Mouse (Mus musculus) megakaryocyte progenitor cell, adult 5-6 weeks (primary cell): ENCODE results near the gene Edil3. TPM values are rescaled to one million over a fixed set of nuclear protein-coding genes. Genes with fewer than 3 reads are reported as not detected.
"Not testable (repeated sequence)": the region's sequence is repeated elsewhere in the genome, so short reads cannot be mapped to it uniquely, and the experiment has no call there.

Source experiments
- ATAC-seq: replicated peaks from 2 replicates; pipeline ENCODE4 v1.8.0; 2016; ENCODE audit warnings: mild to moderate bottlenecking, moderate TSS enrichment, inconsistent platforms; ENCODE audit not compliant: poor library complexity
- total RNA-seq, 2 experiments: library from RNA; stranded (forward) in 1 of 2; stranded (reverse) in 1 of 2; fragments of 157-497, 149-512 nt in 1 of 2; fragments of 200-1000 nt in 1 of 2; gene quantifications; 2 replicates each; pipeline versions ENCODE4 v1.2.3 to v1.2.4; 2015 to 2017

Edil3 gene
- total RNA-seq, 2 experiments from 2014 or later, result not detected

DNA sequence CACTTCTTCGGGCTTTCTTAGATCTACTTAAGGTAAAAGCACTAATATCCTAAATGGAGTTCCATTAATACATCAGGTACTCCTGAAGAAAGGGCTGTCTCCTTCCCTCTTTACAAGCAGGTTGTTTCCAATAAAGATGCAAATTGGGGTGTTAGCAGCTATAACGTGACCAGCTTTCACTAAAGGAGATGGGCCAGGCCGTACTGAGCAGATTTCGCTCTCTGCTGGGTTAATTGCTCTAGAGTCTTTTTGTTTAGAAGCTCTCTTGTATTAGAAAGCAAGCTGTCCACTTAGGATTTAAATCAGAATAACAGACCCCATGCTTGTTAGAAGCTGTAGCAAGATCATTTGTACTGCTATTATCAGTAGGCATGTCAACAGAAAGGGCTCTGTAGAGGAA is 108.4 kb downstream of the Edil3 start:
- ATAC-seq, result no peak

DNA sequence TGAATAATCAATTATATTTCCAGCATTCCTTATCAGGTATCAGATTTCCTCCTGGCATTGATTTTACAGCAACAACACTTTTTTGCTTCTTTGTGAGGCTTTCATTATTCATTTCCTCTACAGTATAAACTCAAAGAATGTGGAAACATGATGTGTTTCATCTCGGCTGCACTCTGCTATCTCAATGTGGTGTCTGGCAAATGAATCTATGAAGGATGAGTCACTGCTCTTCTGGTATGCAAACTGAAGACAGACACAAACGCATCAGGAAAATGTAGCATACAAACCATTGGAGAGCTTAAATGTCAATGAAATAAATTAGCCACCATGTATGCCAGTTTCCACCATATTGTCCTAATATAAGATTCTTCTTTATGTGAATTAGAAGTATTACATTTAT is 117.3 kb downstream of the Edil3 start:
- ATAC-seq, result no peak

DNA sequence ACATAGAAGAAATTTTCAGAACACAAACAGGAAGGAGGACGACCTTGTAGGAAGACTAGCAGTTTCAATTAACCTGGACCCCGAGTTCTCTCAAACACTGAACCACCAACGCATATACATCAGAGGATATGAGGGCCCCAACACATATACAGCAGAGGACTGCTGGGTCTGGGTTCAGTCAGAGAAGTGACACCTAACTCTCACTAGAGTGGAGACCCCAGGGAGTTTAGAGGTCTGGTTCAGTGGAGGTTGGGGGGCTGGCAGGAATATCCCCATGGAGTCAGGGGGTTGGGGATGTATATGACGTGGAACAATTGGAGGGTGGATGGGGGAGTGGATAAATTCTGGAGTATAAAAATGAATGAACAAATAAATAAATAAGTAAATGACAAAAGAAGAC is 151.1 kb downstream of the Edil3 start:
- no peak for ATAC-seq

DNA sequence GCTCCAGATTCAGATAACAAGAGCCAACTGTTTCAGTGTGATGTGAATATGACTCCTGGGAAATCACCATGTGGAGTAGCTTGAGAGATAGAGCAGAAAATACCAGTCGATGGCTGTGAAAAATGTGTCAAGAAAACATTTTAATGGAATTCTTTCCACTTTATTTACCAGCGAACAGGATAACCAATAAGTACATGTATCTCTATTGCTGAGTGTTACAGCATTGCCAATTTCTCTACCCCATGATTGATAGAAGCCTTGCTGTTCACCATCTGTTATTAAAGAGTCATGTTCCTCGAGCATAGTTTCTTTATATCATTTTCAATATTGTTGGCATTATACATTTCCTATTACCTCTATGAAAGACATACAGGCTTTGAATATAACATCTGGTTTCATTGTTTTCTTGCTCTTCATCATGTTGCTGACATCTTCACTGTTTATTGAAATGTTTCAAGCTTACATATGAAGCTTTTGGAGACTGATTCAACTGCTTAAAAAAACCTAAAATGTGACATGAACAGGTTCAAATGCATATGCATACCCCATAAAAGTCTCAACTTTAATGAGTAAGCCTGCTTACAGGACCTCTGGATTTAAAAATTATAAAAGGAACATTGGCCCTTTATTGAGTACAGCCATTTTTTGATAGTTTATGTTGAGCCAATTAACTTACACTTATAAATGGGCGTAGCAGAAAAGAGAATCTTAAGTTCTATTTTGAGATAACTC is 186.6 kb downstream of the Edil3 start:
- ATAC-seq, result no peak

DNA sequence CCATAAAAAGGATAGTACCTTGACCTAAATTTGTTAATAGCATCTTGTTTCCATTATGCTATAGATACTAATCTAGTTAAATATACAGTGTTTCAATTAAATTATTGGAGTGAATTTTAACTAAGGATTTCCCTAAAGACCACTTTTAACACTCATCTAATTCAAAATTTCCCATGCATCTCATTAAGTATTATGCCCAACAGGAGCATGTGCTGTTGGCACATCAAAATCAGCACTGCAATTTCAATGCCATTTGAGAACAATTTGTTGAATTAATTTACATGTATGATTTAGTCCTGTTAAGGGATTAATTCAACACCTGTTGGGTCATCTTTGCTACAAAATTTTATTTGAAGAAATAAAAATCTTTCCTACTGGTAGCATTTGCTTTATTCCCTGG is 191.2 kb downstream of the Edil3 start:
- no peak for ATAC-seq

DNA sequence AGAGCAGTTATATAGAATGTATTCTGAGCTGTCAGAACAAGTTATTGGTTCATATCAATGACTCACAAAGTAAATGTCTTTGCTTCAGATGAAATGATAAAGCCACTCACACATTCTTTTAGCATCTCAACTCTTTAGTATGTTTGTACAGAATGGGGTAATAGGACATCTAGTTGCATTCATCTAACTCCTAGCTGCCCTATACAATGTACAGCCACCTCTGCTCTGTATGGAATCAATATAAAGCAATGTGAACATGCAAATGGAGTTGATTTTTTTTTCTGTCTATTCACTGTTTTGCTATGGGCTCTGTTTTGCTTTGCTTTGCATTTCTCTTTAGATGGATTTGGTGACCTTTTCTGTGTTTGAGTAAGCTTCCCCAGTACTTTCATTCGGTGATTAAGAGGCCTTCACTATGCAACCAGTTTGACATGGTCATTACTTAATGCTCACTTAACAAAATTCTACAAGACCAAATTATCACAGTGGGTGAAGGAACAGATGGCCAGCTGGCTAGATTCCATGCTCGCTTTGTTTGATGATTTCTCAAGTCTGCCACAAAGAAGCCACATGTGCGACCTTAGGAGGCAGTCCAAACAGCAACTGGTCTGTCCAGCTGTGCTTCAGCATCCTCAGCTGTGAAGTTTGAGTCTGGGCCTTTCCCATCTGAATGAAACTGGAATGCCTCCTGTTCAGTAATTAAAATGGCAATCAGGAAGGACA is 208.7 kb downstream of the Edil3 start:
- no peak for ATAC-seq

DNA sequence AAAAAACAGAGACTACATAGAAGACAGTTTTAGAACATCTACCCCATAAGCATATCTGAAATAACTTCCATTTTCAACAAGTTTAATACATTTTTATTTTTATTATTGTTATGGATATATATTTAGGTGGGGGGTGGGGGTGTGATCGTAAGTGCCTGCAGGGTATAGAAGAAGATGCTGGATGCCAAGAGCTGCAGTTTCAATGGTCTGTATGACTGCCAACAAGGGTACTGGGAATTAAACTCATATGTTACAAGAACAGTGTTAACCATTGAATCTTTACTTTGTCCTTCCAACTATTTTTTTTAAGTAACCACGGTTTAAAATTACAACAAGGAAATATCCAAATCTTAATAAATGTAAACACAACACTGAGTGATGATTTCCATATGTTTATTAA is 214.4 kb downstream of the Edil3 start:
- ATAC-seq, result no peak

DNA sequence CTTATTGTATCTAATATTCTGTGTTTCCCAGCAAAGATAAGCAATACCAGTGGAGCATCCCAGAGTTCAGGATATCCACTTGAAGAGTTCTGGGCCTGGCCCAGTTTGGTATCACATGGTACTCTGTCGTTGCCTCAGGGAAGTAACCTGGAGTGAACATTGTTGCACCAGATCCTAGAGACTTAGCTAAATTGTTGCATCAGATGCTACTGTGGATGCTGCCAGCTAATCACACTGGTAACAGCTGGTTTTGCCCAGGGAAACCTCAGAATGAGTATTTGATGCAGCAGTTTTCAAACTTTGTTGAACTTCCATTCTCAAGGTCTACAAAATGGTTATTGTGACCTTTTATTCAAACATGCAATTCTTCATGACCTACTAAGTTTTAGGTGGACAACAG is 220.2 kb downstream of the Edil3 start:
- ATAC-seq, result no peak

DNA sequence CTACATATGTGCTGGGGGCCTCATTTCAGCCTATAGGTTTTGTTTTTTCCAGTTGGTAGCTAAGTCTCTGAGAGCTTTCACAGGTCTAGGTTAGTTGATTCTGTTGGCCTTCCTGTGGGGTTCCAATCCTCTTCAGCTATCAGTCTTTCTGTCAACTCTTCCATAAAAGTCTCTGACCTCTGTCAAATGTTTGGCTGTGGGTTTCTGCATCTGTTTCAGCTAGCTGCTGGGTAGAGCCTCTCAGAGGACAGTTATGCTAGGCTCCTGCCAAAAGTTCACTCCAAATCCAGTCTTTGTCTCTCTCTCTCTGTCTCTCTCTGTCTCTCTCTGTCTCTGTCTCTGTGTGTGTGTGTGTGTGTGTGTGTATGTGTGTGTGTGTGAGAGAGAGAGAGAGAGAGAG is 248.9 kb downstream of the Edil3 start:
- ATAC-seq, result not testable (repeated sequence)

DNA sequence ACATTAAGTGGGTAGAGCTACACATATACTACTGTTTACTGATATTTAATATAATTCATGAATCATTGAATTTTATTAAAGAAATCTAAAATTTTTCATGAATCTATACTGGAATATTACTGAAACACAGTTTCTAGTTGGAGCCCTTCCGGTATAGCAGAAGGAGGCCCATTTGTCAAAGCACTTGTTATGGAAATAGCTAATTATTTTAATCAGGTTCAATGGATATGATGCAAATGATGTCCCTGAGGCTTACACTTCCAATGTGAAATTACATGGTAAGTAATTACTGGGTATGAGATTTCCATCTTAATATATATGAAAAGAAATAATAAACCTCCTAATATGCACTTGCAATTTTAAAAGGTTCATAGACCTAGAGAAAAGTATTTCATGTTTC is 254.9 kb downstream of the Edil3 start:
- no peak for ATAC-seq

DNA sequence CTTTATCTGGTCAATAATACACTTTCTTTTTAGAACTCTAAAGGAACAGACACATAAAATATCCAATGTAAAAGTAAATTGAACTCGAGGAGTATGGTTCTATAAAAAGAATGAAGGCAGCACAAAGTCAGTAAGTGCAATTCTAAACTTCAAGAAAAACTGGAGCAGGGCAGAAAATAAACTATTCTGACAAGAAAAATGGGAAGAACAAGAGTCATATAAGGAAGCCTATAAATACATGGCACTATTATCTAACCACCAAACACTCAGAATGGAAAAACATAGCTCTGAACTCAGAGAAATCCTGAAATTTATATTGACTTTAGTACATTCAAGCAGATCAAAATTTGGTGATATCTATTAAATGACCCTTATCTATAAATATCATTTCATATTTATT is 284.6 kb downstream of the Edil3 start:
- ATAC-seq, result no peak

DNA sequence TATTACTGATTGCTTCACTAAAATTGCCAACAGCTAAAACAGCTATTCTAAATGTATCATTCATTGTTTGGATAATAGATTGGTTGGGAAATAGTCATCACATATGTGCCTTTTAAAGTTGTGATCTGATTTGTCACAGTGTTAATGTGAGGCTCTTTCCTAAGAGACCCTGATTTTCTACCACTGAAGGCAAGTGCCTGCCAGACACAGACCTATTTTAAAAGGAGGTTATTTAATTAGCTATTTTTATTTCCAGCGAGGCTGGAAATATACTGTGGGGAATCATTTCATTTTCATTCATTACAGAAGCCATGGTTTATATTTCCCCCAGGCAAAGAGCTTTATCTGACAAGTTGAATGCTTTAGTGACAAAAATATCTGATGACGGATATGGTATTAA is 296.3 kb downstream of the Edil3 start:
- ATAC-seq, result no peak

DNA sequence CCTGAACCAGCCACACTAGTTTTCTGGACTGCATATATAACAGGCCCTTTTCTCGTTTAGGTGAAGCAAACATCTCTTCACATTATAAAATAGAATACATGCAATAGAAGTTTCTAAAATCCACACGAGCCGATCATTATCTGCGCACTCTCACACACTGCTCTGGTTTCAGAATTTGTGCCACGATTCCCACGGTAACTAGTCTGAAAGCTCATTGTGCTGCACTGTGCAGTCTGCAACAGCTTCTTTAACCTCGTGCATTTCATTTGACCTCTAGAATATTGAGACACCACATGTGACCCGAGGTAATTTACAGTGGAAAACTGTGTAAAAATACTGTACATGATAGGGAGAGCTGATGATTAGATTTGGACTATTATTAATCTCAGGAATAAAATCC is 298.5 kb downstream of the Edil3 start:
- no peak for ATAC-seq

DNA sequence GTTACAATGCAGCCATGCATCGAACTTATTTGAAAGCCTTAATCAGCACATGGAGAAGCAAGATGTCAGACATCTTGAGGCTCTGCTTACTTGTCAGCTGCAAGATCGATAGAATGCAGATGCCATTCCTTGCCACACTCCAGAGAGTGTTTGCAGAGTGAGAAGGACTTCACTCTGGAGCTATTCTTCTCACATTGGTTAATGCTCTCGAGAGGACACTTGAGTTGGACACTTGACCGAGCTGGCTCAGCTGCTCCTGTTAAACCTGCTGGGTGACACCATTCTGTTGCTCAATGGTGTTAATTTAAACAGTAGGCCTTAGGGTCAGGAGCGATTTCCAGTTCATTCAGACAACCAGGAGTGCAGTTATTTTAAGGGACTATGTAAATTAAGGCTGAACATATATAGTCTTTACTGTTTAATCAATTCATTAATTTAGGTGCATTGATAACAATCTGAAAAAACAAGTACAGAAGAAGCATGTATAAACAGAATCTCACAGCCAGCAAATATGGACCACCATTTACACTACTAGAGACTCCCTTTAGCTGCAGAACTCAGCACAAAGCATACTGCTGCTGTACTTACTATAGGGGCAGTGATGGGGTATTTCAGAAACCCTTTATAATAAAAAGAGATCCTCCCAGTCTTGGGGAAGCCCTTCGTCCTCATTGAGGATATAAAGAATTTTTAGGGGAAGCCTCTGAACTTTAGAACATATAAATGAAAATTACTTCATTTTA is 301.4 kb downstream of the Edil3 start:
- no peak for ATAC-seq

DNA sequence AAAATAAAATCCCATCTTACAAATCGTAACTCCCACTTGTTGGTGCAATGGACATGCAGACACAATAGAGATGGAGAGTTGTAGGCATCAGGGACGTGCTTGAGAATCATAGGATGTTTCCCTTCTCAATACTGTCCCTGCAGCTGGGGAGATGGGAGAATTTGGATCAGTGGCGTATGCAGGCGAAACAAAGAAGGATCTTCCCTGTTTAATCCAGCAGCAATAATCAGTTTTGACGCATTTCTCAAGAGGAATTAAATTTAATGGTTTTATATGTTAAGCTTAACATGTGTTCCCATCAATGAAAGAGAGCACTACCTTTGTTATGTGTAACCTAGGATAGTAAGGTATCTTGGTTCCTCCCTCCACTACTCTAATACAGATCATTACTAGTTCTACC is 302.1 kb downstream of the Edil3 start:
- ATAC-seq, result no peak

DNA sequence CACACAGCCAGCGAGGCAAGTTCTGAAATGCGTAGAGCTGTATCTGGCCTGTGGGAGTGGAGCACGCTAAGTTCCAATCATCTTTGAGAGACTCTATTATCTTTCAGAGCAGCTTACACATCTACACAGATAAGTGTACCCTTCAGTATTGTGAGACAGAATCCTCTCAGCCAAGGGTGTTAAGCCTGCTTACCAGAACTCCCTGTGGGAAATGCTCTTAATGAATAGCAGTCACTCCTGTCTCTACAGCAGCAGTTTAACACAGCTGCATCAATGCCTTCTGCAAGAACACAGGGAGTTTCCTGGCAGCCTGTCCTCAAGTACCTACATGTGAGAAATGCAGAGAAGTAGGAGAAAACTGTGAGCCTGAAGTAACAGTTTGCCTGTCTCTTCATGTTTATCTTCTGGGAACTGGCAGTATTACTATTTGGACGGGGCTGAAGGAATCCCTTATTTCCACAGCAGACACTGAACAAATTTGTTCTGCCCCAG is 324.8 kb downstream of the Edil3 start:
- no peak for ATAC-seq

DNA sequence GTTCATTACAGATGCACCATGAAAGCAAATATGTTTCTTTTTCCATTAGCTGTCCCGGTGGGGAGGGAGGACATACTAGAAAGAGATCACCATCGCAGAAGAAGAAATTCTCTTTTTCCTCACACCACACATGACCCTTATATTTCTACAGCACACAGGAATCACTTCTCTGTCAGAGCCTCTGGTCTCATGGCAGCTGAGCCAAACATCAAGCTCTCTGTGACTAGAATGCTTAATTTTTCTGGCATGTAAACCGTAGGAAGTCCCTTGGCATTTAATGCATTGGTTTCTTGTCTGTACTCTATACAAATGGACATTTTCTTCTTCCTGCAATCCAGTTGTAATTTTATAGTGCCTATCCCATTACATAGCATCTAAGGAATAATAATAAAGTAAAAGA is 330.6 kb downstream of the Edil3 start:
- ATAC-seq, result no peak

DNA sequence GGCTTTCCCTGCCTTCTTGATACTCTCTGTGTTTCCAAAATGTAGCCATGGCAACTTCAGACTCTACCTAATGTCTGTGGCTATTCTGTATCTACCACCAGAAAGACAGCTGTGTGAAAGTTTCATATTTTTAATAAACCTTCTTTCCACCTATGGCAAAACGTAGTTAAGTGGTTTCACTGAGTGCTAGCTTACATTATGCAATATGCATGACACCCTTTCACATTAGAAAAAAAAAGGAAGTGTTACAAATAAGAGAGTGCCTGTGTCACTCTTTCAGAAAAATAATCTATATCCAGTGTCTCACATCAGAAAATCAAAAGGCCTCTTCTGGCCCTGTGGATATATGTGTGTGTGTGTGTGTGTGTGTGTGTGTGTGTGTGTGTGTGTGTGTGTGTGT is 346.7 kb downstream of the Edil3 start:
- ATAC-seq, result peak; percentile 80

DNA sequence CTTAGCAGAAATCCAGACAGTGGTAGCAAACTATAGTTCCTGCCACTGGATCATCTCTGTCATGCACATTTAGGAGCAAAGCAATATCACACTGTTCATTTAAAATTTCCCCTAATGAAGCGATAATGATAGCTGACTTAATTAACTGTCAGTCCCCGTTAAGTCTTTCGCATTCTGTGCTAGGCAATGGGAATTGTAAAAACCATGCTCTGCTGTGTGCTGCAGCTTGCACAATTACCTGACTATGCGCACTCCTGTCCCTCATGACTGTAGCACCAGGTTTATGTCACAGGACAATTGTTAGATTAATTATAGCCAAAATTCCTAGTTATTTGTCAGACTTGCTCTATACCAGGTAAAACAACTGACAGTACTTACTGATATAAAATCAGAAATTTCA is 348.8 kb downstream of the Edil3 start:
- ATAC-seq, result no peak

DNA sequence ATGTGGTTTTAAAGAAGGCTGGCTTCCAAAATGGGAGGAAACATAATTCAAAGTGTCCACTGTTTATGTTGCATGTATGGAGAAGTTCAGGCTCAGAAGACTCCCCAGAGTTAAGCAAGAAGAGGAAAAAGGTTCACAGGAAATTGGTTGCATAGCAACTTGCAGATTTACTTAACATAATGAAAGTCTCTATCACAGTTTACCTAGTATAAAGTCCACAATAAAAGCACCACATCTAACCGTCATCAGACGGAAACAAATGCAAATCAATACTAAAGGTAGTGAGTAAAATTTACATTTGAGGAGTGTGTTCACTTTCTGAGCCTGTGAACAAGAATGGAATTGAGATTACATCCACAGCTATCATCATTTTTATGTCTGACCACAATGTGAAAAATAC is 353.9 kb downstream of the Edil3 start:
- no peak for ATAC-seq

DNA sequence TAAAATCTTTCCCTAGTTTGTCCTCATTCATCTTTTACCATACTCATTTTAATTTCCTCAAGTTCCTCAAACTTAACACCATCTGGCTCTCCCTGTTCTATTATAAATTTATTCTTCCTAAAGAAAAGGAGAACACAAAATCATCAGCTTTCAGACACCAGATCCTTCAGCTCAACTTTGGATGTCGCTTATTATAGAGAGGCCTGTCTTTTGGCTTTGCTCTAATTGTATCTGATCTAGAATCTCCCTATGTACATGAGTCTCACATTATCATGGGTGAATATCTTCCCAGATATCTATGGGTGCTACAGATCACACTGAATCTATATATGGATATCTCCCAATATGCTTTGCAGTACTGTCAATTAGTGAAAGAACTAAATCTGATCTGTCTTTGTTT is 367.8 kb downstream of the Edil3 start:
- no peak for ATAC-seq

DNA sequence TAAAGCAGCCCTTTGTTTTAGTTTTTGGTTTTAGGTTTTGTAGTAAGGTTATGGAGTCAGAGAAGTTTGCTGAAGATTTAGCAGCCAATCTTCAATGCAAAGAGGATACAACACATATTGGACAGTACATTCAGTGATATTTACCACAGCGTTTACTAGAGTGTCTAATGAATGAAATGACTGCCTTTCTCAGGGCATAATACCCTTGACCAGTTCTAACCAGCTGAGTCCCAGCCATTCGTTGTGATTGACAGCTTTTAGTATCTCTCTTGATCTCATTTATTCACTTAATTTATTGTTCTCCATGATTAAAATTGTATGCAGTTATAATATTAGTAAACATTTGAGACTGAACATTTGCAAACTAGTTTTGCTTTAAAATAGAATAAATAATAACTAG is 375.7 kb downstream of the Edil3 start:
- no peak for ATAC-seq
